Mouse (Mus musculus): ENCODE results near the gene Rufy2.

- TF ChIP-seq NELFE (IDR thresholded peaks at IDR 0.05; ENCODE audit: low read depth, low read length) (no peak), CTCF (conservative IDR thresholded peaks at IDR 0.05 in 1 of 2, IDR thresholded peaks at IDR 0.05 in 1 of 2; ENCODE audit: low read depth in 2 of 2, low read length in 2 of 2) (no peak), MAX (IDR thresholded peaks at IDR 0.05; ENCODE audit: low read length) (no peak), TBP (conservative IDR thresholded peaks at IDR 0.05; ENCODE audit: low read depth, low read length) (no peak), TCF12 (IDR thresholded peaks at IDR 0.05; ENCODE audit: low read depth, low read length) (no peak), POLR2A (IDR thresholded peaks at IDR 0.05; ENCODE audit: low read depth, low read length) (no peak), EP300 (IDR thresholded peaks at IDR 0.05; ENCODE audit: low read length) (no peak), MAFK (IDR thresholded peaks at IDR 0.05; ENCODE audit: insufficient replicate concordance, low read length) (no peak), E2F4 (IDR thresholded peaks at IDR 0.05; ENCODE audit: insufficient replicate concordance, low read depth, low read length) (no peak), POLR2AphosphoS2 (IDR thresholded peaks at IDR 0.05; ENCODE audit: low read depth, low read length) (no peak), RCOR1 (conservative IDR thresholded peaks at IDR 0.05; ENCODE audit: low read depth, low read length) (no peak), HCFC1 (IDR thresholded peaks at IDR 0.05; ENCODE audit: low read depth, low read length) (no peak), USF2 (conservative IDR thresholded peaks at IDR 0.05; ENCODE audit: low read depth, low read length) (no peak)
These were observed 13.7 kb upstream of the Rufy2 start for GRCm38 (mm10) chr10:62966291-62966690.
